Mouse (Mus musculus) intestine, embryonic 16.5 days (tissue): ENCODE results near the gene Slc43a1. TPM values are rescaled to one million over a fixed set of nuclear protein-coding genes. Genes with fewer than 3 reads are reported as not detected.

Experiments
- ATAC-seq: fragments of 200-750 bp; cut with Nextera tagmentation; 2 replicates; pipeline ENCODE4 v1.8.0; 2017; ENCODE audit warnings: moderate TSS enrichment, moderate library complexity
- H3K27ac ChIP-seq: fragments of 300-500 bp; sonication (generic); 2 replicates; pipeline ENCODE4 v1.5.1; 2014; ENCODE audit warnings: mild to moderate bottlenecking, low read length
- H3K27me3 ChIP-seq: fragments of 300-500 bp; sonication (generic); replicated peaks from 2 replicates; pipeline ENCODE4 v1.6.1; 2014; ENCODE audit warnings: low read length, control low read depth, mixed read lengths; ENCODE audit not compliant: control insufficient read depth, insufficient read depth
- H3K36me3 ChIP-seq: fragments of 300-500 bp; sonication (generic); 2 replicates; pipeline ENCODE4 v1.6.1; 2014; ENCODE audit warnings: low read length, control low read depth; ENCODE audit not compliant: control insufficient read depth, insufficient read depth
- H3K4me1 ChIP-seq: fragments of 300-500 bp; sonication (generic); 2 replicates; pipeline ENCODE4 v1.6.1; 2014; ENCODE audit warnings: low read length, control low read depth, mixed read lengths; ENCODE audit not compliant: control insufficient read depth, insufficient read depth
- H3K4me2 ChIP-seq: fragments of 300-500 bp; sonication (generic); 2 replicates; pipeline ENCODE4 v1.6.1; 2014; ENCODE audit warnings: low read depth, low read length, control low read depth
- H3K4me3 ChIP-seq: fragments of 300-500 bp; sonication (generic); 2 replicates; pipeline ENCODE4 v1.5.1; 2014; ENCODE audit warnings: mild to moderate bottlenecking, low read length
- H3K9ac ChIP-seq: fragments of 300-500 bp; sonication (generic); 2 replicates; pipeline ENCODE4 v1.6.1; 2014; ENCODE audit warnings: low read depth, low read length
- H3K9me3 ChIP-seq: fragments of 300-500 bp; sonication (generic); 2 replicates; pipeline ENCODE4 v1.6.1; 2016; ENCODE audit warnings: low read length, control low read depth; ENCODE audit not compliant: control insufficient read depth
- WGBS: fragments of 180-500 bp; shearing (Covaris S2); extraction: QIAGEN DNeasy Blood & Tissue Kit; methylation state at CpG from one replicate; pipeline ENCODE4 v1.1.7; 2014; 5-methylcytosine and 5-hydroxymethylcytosine counted together
- polyA plus RNA-seq: library from polyadenylated mRNA; unstranded; fragments of >200 nt; fragmentation: Nextera tagmentation; extraction: Ambion mirVana; gene quantifications from 2 replicates; pipeline ENCODE4 v1.2.1, GENCODE M21; 2015

Gene Slc43a1
- polyA plus RNA-seq, 1 experiment from 2014 or later, result 14.6 TPM

GRCm38 (mm10) chr2:84823237-84823636 lies 15.4 kb upstream of the Slc43a1 start:
- no peaks in the 10 kb centered on the region for H3K9me3 ChIP-seq
- 0 out of 2 replicates have a peak, but pooled peaks cover 5% of the 10 kb centered on the region for H3K4me1 ChIP-seq
- H3K27ac ChIP-seq, result no peak overlapping the region
- no peak for ATAC-seq
- H3K4me2 ChIP-seq, result no peak overlapping the region
- H3K4me3 ChIP-seq, result no peak overlapping the region
- peaks cover 11% of the 10 kb centered on the region for H3K27me3 ChIP-seq
- 29% methylated on average over 2 of the region's 2 CpGs for WGBS
- H3K9ac ChIP-seq, result no peak overlapping the region
- H3K36me3 ChIP-seq, result no peaks in the 10 kb centered on the region

- H3K4me3 ChIP-seq, result peak within 1 kb of the TSS; percentile 90
Observed at GRCm38 (mm10) chr2:84826488-84827282, 12.0 kb upstream of the Slc43a1 start, which contains the start of gene Timm10. Timm10 (plus strand) TSS chr2:84826997.

GRCm38 (mm10) chr2:84827283-84827920 lies 11.2 kb upstream of the Slc43a1 start:
- Histone ChIP-seq H3K4me2 (peak overlapping the region; percentile 94), H3K27ac (peak overlapping the region; percentile 65), H3K36me3 (no peaks in the 10 kb centered on the region), H3K27me3 (no peaks in the 10 kb centered on the region), H3K9ac (peak overlapping the region; percentile 77), H3K4me3 (peak overlapping the region; percentile 90), H3K9me3 (no peaks in the 10 kb centered on the region), H3K4me1 (peaks cover 12% of the 10 kb centered on the region)
- under 1% methylated on average over 29 of the region's 29 CpGs for WGBS
- peak; percentile 71 for ATAC-seq

More at GRCm38 (mm10) chr2:84826488-84827282, 12.0 kb upstream of the Slc43a1 start, which contains the start of gene Timm10:
- H3K4me1 ChIP-seq, result 0 out of 2 replicates have a peak, but pooled peaks cover 6% of the 10 kb centered on the region
- H3K9ac ChIP-seq, result peak within 1 kb of the TSS; percentile 77
- ATAC-seq, result peak; percentile 86
- H3K4me2 ChIP-seq, result peak within 1 kb of the TSS; percentile 94
- H3K27ac ChIP-seq, result peak within 1 kb of the TSS; percentile 65
- H3K9me3 ChIP-seq, result no peaks in the 10 kb centered on the region
- WGBS, result under 1% methylated on average over 34 of the region's 34 CpGs
- H3K36me3 ChIP-seq, result no peaks in the 10 kb centered on the region
- no peaks in the 10 kb centered on the region for H3K27me3 ChIP-seq

GRCm38 (mm10) chr2:84831666-84832391 lies 6.8 kb upstream of the Slc43a1 start:
- H3K27ac ChIP-seq, result peak overlapping the region; percentile 62
- ATAC-seq, result peak; percentile 73
- peak overlapping the region; percentile 31; the same call in 1 of the 2 replicates for H3K9ac ChIP-seq
- no peak overlapping the region for H3K4me3 ChIP-seq
- no peaks in the 10 kb centered on the region for H3K27me3 ChIP-seq
- H3K4me1 ChIP-seq, result peaks cover 10% of the 10 kb centered on the region
- H3K36me3 ChIP-seq, result no peaks in the 10 kb centered on the region
- H3K4me2 ChIP-seq, result no peak overlapping the region
- no peaks in the 10 kb centered on the region for H3K9me3 ChIP-seq
- WGBS, result 29% methylated on average over 10 of the region's 10 CpGs

- no peaks in the 10 kb centered on the region for H3K36me3 ChIP-seq
- no peak overlapping the region for H3K4me3 ChIP-seq
- H3K27me3 ChIP-seq, result no peaks in the 10 kb centered on the region
- no peak for ATAC-seq
- no peak overlapping the region for H3K27ac ChIP-seq
- 58% methylated on average over 8 of the region's 8 CpGs for WGBS
- H3K9me3 ChIP-seq, result no peaks in the 10 kb centered on the region
- H3K9ac ChIP-seq, result no peak overlapping the region
- no peak overlapping the region for H3K4me2 ChIP-seq
- peaks cover 25% of the 10 kb centered on the region for H3K4me1 ChIP-seq
Observed at GRCm38 (mm10) chr2:84837107-84837506, 1.5 kb upstream of the Slc43a1 start.

GRCm38 (mm10) chr2:84837817-84838592 lies 645 bp upstream of the Slc43a1 start:
- no peak overlapping the region for H3K4me2 ChIP-seq
- no peak overlapping the region for H3K9ac ChIP-seq
- ATAC-seq, result no peak
- H3K36me3 ChIP-seq, result no peaks in the 10 kb centered on the region
- H3K4me3 ChIP-seq, result no peak overlapping the region
- no peak overlapping the region for H3K27ac ChIP-seq
- H3K9me3 ChIP-seq, result no peaks in the 10 kb centered on the region
- H3K4me1 ChIP-seq, result peaks cover 25% of the 10 kb centered on the region
- no peaks in the 10 kb centered on the region for H3K27me3 ChIP-seq
- WGBS, result 37% methylated on average over 9 of the region's 9 CpGs

- Histone ChIP-seq H3K4me1 (peaks cover 25% of the 10 kb centered on the region), H3K9ac (peak overlapping the region; percentile 86), H3K4me3 (peak overlapping the region; percentile 73), H3K27ac (peak overlapping the region; percentile 83), H3K36me3 (no peaks in the 10 kb centered on the region), H3K9me3 (no peaks in the 10 kb centered on the region), H3K4me2 (peak overlapping the region; percentile 97), H3K27me3 (no peaks in the 10 kb centered on the region)
- ATAC-seq, result peak; percentile 49
- WGBS, result under 1% methylated on average over 47 of the region's 47 CpGs
Observed at GRCm38 (mm10) chr2:84838993-84839980, 637 bp downstream of the Slc43a1 start.
